Mouse (Mus musculus) layer of hippocampus, postnatal 10 days (tissue): ENCODE data around the gene Rpusd4. TPM values are rescaled to one million over a fixed set of nuclear protein-coding genes. Genes with fewer than 3 reads are reported as not detected.

ENCODE experiments used
- total RNA-seq, 2 experiments: library from RNA; stranded (reverse); gene quantifications; 2 replicates each; pipeline ENCODE4 v1.2.3; 2021

The Rpusd4 gene
- total RNA-seq, 2 experiments from 2014 or later: 10.6 to 10.7 TPM

Other genes starting within 250 kb of the Rpusd4 start
- 10 to 100 TPM; 18.8 to 22.1 TPM for gene St3gal4, start 148.6 kb upstream of the Rpusd4 start, total RNA-seq
- 10 to 100 TPM; 15.3 to 19.7 TPM for gene Dcps, start 91.8 kb upstream of the Rpusd4 start, total RNA-seq
- 10 to 100 TPM; 53.9 to 58.0 TPM for gene Srpr, start 67.7 kb upstream of the Rpusd4 start, total RNA-seq
- 1 to 10 TPM; 2.4 to 3.4 TPM for gene Tirap, start 67.6 kb upstream of the Rpusd4 start, total RNA-seq
- gene Foxred1, start 56.8 kb upstream of the Rpusd4 start, total RNA-seq: 10 to 100 TPM; 43.2 to 43.7 TPM
- 10 to 100 TPM; 25.7 to 26.7 TPM for gene Fam118b, start 60 bp upstream of the Rpusd4 start, total RNA-seq
- 10 to 100 TPM in 1 of 2 experiments, 1 to 10 TPM in 1; 9.8 to 11.5 TPM for gene Cdon, start 153.3 kb downstream of the Rpusd4 start, total RNA-seq